Mouse (Mus musculus): ENCODE measurements around the gene Nom1.

GRCm38 (mm10) chr5:29398427-29398826, 36.0 kb upstream of the Nom1 start:
- TF ChIP-seq CTCF (IDR thresholded peaks at IDR 0.05; ENCODE audit: low read depth) (no peak), EP300 (IDR thresholded peaks at IDR 0.05; ENCODE audit: low read depth) (no peak)
